Mouse (Mus musculus) E14TG2a.4 (cell line): ENCODE data around the gene Fgd3.

ENCODE experiments used
- CTCF ChIP-seq: conservative IDR thresholded peaks from 2 replicates; pipeline ENCODE4 v1.5.1; 2014; ENCODE audit warnings: low read length
- NANOG ChIP-seq: IDR thresholded peaks from 2 replicates; pipeline ENCODE4 v1.6.1; 2014; ENCODE audit warnings: borderline replicate concordance, low read length, mixed read lengths
- POU5F1 ChIP-seq: IDR thresholded peaks from 2 replicates; pipeline ENCODE4 v1.6.1; 2014; ENCODE audit warnings: low read length, borderline replicate concordance

DNA sequence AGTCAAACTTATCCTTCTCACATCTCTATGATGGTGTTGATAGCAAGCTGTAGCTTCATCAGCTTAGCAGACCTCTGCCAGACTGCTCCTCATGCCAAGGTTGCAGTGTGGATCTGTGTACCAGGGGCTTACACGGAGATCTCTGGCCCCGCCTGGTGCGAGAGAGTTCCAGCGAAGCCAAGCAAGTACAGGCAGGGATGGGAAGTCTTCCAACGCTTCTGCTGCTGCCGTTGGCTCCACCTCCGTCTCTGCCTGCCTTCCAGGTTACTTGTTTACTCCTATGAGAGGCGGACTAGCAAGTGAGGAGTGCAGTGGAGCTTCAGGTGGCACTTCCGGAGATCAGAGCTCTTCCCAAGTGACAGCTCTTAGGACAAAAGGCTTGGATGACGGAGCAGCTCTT lies 95.8 kb downstream of the Fgd3 start:
- no peak for TF ChIP-seq CTCF
- no peak for TF ChIP-seq NANOG
- no peak for TF ChIP-seq POU5F1
